Mouse (Mus musculus) left cerebral cortex, postnatal 14 days (tissue): ENCODE measurements at regions not wholly inside any gene's neighbourhood (a gene's known extent, or its start where the extent isn't known, plus 50 kb on each side); places are given as distances from the start of the nearest gene placed in this dataset.

Source experiments
- DNase-seq, 2 experiments: peaks; one replicate each; pipeline ENCODE4 v3.0.0; 2021 to 2022; ENCODE audit warnings: low spot score in 2 of 2, mixed read lengths in 1 of 2
- intact Hi-C: fragments of 180-260 bp; cut with DNase I; formaldehyde crosslinking; loops from one replicate; pipeline ENCODE4 v1.15.1; 2025

- intact Hi-C loops = no loop called here
- DNase-seq = no peak
Measured at GRCm38 (mm10) chr12:29248459-29248858, 279.7 kb upstream of the Myt1l start.

DNA sequence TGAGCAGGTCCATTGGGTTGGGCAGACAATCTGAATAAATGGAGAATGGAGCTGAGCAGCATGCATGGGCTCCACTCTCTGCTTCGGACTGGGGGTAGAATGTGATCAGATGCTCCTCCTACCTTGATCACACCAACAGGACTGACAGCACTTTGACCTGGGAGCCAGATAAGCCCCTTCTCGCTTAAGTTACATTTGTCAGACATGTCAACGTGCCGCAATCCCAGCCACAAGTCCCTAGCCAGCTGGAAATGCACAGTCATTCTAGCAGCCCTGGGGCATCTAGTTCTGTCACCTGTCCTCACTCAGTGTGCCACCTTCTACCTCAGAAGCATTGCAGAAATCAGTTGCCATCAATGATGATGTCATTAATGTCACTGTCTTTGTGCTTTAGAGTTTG lies 272.1 kb upstream of the Myt1l start:
- DNase-seq = no peak
- intact Hi-C loops = no loop called here

DNA sequence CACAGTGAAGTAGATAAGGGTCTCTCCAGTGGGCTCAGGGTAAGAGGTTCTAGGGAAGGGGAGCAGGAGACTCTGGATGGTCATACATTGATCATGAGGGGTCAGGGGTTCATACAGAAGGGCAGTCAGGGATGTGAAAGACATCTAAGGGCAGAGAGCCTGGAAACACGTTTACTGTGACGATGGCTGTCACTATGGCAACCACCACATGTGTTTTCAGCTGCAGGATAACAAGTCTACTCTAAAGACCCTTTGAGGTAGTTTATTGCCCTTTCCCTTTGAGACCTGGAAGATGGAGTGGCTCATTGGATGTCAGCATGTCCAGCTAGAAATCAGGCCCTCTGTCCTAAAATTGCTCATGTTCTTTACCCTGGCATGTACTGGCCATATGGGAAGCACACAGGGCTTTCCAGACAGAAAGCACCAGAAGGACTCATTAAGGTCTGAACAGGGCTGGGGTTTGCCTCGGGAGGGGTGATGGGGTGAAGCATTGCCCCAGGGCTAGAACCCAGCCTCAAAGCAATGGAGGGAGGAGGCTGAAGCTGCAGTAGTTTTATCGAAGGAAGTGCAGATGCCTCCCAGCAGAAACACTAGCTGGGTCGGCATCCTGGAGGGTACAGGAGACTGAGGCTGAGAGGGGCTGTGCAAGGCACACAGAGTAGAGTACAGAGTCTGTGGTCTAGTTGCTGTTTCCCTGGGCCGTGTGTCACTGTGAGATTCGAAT lies 271.0 kb upstream of the Myt1l start:
- DNase-seq = no peak
- intact Hi-C loops = no loop called here

DNA sequence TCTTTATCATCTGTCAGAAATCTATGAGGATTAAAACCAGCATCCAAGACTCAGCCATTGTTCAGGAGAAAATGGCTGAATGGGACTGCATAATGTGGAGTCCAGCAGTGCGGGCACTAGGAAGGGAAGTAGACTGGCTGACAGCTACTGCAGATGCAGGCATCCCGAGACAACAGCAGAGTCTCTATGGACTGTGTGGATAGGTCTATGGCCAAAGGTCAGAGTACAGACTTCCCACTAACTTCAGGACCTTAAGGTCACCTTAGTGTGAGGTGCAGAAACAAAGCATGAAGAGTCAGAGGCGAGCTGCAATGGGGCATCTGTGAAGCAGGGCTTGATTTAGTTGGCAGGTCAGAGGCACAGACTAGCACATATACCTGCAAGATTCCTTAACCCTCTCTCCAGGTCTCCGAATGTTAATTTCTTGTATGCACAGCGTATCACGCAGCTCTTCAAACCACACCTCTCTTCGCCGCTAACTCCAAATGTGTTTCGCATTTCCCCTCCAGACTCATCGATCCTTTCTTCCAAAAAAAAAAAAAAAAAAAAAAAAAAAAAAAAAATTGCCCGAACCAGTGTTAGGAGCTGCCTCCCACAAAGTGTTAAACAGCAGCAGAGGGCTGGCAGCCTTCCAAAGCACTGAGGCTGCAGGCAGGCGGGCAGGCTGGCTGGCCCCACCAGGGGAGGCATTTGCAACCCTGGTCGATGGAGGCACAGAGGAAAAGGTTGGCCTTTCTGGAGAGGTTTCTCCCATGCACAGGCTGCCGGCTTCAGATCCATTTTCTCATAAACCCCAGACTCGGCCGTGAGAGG lies 270.2 kb upstream of the Myt1l start:
- DNase-seq = peak; percentile 49 to 63
- intact Hi-C loops = no loop called here

DNA sequence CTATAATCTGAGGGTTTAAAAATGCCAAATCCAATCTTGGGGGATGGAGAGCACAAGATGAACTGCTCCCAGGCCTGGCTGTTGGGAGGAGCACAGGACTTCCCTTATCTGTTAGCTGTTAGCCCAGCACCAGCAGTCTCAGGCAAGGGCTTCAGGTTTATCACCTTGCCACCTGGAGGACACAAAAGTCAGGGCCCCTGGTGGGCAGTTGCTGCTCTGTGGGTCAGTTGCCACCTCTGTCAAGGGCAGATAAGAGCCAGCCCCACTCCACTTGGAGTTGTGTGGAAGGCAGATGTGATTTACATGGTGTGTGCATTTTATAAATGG lies 269.7 kb upstream of the Myt1l start:
- DNase-seq = no peak
- intact Hi-C loops = no loop called here

DNA sequence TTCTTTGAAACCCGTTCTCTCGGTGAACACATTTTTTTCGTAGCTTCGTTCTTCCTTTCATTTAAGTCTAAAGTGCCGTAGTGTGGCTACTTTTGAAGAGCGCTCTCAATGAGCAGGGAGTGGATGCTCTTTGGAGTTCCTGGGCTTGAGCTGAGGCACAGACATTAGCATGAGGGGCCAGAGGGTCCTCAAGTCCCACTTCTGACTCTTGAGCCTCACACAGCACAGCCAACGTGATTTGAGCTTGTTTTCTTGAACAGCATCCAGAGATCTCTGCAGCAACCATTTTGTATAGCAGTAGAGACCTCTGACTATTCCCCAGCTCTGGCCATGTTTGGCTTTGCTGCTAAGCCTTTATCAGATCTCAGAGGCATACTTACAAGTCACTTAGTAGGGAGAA lies 269.2 kb upstream of the Myt1l start:
- intact Hi-C loops = no loop called here
- DNase-seq = no peak

- intact Hi-C loops = no loop called here
- no peak for DNase-seq
Measured at GRCm38 (mm10) chr12:29274166-29274565, 254.0 kb upstream of the Myt1l start.

DNA sequence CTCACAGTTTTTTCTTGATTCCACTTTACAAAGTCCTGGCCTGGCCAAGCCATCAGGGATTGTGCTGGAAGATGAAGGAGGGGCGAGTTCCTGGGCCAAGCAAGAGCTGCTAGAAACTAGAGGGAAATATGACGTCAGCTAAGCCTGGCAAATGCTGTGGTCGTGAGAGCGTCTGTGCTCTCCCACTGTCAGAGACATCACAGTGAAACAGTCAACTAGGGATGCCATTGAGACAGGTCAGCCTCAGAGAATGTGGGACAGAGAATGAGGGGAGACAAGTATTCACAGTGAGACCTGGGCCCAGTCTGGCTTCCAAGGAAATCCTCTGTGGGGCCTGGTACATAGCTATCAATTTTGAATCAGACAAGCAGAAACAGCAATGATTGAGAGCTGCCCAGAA lies 252.5 kb upstream of the Myt1l start:
- intact Hi-C loops = no loop called here
- no peak for DNase-seq

DNA sequence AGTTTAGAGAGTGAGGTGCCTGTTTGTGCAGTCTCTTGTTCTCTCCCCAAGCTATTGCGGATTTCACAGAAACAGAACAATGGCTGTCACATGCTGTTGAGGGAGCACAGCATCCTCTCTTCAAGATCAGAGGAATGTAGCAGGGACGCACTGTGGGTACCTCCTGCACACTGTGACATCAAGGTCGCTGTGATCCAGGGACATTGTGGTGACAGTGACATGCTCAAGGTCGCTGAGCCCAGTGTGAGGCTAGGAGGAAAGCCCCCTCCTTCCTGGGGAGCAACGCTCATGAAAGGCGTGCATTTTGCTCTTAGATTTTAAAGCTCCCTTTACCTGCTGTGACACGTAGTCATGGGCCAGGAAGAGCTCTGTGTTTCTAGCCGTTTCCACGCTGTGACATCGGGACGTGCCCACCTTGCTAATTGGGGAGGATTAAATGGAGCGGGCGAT lies 248.5 kb upstream of the Myt1l start:
- DNase-seq = no peak
- intact Hi-C loops = no loop called here

DNA sequence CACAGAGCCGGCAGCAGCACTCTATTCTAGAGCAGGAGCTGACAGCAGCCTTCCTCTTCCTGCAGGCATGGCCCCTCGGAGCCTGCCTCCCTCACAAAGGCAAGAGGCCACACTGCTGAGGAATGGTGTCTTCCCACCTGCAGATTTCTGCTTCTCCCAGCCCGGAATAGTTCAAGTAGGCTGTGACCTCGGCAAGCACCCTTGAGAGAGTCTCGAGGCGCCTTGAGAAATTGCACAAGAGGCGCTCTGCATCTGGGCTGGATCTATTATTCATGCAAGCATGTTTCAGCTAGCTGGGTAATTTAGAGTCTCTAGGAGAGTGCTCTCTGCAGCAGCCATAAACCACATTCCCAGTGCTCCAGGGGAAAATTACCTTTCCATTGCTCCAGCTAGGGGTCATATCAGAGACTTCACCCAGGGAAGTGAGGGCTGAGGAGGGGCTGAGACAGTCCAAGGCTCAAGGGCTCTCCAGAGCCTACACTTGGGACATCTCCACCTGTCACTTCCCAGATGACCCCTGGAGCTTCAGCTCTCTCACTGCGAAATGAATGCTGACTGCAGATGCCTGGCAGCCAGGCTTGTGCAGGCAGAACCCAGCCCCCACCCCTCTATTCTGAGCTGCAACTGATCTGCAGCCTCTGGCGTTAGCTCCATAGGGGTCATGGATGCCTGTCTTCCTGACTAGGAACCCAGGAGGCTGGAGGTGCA lies 247.9 kb upstream of the Myt1l start:
- intact Hi-C loops = no loop called here
- peak; percentile 58 to 71 for DNase-seq

DNA sequence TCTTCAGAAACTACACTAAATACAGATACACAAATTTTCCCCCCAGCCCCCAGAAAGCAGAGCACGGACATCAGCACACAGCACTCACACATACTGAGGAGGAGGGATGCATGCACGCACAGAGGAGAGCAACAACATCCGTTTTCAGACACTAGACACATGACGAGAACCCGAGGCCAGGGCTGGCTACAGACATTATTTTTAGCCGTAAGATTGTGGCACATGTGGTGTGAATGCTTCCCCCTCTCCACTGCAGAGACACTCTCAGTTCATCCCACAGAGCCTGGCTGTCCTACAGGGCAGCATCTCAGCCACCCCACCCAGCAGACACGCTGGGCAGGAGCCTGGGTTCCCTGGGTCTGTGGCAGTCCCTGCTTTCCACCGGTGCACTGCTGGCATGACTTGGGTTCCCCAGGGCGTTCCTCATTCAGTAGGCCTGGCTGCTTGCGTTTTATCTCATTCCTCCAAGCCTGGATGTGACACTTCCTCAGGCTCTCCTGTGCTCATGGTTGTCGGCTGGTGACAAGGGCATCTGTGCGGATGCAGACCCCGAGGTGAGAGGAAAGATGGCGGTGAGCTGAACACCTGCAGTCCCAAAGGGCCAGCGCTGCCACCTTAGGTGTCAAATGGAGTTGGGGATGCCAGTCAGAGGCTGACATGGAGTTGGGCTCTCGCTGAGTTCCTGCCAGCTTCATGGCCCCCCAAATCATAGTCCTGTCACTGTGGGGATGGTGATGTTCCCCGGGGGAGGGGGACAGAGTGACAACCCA lies 247.1 kb upstream of the Myt1l start:
- peak in 1 of 2 experiments; percentile 75 for DNase-seq
- intact Hi-C loops = no loop called here

DNA sequence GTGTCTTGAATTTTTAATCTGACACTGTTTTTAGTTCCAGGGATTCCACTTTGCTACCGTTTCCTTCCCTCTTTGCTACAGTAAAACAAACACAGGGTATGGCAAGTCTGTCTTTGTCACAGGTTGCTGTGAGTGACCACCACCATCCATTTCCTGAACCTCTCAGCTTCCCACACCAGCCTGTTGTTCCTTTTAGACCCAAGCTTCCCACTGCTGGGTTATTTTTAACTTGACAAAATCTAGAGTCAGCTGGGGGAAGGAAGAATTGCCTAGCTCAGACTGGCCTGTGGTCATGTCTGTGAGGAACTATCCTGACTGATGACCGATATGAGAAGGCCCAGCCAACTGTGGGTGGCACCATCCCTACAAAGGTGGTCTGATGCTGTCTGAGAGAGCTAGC lies 239.4 kb upstream of the Myt1l start:
- intact Hi-C loops = no loop called here
- no peak for DNase-seq

DNA sequence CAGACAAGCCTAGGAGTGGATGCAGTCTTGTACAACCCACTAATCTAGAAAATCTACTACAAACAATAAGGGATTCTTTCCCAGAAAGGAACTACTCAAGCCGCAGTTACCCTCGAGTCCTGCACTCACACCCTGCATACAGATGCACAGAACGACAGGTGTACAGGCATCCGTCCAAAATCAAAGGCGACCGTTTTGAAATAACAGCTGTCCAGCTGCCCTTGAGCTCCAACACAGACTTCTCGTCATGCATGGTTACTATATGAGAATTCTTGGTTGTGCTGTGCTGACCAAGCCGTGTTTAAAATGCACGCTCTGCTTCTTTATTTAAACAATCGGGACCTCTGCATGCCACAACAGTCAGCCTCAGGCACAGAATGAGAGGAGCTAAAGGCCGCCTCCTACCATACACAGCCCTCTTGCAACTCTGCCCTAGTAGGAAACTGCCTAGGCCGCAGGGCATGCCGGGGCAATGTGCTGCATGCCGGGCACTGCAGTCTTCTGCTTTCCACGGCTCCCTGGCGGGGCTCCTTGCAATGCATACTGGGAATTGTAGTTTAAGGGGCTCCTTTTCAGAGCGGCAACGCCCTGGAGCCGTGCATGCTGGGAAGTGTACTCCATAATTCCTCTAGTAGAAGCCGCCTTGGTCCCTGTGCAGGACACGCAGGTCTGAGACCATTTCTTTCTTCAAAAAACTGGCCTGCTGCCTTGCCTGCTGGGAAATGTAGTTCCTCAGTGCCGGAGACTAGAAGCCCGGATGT lies 237.4 kb upstream of the Myt1l start:
- intact Hi-C loops = loop anchor here (5.0 kb wide), 3 partner anchors 57 to 242 kb away; no protein-coding TSS in a partner anchor

GRCm38 (mm10) chr12:29297984-29298383 lies 230.2 kb upstream of the Myt1l start:
- DNase-seq = peak in 1 of 2 experiments; percentile 44
- intact Hi-C loops = no loop called here

More for the DNA sequence above, 237.4 kb upstream of the Myt1l start:
- DNase-seq = peak; percentile 97 to 99

DNA sequence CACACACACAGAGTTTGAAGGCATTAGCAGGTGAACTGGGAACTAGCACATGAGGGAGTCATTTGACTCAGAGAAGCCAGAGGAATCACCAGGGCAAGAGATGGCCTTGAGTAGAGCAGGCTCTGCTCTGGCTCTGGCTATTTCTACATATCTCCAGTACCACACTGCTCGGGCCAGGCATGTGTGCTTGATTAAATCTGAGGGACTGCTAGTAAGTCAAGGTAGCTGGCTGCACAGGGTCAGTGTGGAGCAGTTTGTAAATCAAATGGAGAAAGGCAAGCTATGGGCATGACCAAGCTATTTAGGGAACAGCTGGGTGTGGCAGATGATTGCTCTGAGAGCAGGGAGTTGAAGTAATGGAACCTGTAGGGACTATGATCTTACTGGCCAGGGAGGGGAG lies 212.5 kb upstream of the Myt1l start:
- intact Hi-C loops = no loop called here
- no peak for DNase-seq

DNA sequence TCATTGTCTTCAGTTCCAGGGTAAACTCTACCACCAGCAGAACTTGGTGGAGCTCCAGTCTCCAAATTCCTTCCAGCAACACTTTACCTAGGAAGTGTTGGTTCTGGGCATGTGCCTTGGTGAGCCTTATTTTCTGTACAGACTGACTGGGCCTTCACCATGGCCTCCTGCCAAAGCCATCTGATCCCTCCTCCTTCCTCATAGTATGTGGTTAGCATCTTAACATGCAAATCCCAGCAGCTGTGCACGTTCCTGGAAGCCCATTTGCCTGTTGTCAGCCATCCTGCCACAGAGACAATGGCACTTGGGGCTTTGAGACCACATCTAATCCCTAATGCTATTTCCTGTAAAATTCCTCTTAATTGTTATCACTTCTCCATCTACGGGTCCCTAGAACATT lies 206.7 kb upstream of the Myt1l start:
- intact Hi-C loops = no loop called here
- no peak for DNase-seq

DNA sequence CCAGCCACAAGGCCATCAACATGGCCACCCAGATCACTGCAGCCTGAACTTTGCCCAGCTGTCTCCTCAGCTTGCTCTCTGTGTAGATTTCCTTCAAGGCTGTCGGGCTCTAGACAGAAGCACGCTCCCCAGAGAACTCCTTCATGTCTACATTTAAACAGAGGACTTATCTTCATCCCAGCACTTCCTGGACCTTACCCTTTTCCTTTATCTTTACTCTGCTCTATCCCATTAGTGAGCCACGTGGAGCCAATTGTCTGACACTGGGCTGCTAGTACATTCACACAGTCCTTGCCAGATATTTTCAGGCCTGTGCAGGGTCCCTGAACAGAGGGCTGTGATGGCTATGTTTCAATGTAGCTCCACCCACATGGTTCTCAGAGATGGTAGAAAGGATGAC lies 204.7 kb upstream of the Myt1l start:
- no peak for DNase-seq
- intact Hi-C loops = no loop called here

- DNase-seq = no peak
- intact Hi-C loops = no loop called here
Measured at GRCm38 (mm10) chr12:29335839-29336469, 192.2 kb upstream of the Myt1l start.

DNA sequence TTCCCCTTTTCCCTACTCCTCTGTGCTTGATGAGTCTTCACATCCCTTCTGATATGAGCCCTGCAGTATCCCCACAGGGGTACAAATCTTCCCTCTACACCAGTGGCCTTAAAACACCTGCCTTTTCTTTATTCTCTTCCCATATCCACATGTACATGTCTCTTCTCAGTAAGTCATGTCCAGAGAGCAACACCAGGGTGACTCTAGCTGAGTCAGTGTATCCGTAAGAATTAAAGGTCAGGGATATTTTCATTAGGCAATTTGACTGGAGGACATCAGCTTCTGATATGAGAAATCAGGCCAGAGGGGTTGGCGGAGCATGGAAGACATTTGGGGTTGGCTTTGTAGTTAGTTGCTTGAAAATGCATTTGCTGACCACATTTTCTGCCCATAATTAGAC lies 190.8 kb upstream of the Myt1l start:
- intact Hi-C loops = no loop called here
- DNase-seq = no peak
